Mouse (Mus musculus) heart, adult 9 months (tissue): Measurements from ENCODE around the gene Ifne.
"Not testable (repeated sequence)": the region's sequence is repeated elsewhere in the genome, so short reads cannot be mapped to it uniquely, and the experiment has no call there.

Experiments
- DNase-seq, 2 experiments: peaks; one replicate each; pipeline ENCODE4 v3.0.0; 2022; ENCODE audit warnings: low spot score in 2 of 2

Ifne gene

DNA sequence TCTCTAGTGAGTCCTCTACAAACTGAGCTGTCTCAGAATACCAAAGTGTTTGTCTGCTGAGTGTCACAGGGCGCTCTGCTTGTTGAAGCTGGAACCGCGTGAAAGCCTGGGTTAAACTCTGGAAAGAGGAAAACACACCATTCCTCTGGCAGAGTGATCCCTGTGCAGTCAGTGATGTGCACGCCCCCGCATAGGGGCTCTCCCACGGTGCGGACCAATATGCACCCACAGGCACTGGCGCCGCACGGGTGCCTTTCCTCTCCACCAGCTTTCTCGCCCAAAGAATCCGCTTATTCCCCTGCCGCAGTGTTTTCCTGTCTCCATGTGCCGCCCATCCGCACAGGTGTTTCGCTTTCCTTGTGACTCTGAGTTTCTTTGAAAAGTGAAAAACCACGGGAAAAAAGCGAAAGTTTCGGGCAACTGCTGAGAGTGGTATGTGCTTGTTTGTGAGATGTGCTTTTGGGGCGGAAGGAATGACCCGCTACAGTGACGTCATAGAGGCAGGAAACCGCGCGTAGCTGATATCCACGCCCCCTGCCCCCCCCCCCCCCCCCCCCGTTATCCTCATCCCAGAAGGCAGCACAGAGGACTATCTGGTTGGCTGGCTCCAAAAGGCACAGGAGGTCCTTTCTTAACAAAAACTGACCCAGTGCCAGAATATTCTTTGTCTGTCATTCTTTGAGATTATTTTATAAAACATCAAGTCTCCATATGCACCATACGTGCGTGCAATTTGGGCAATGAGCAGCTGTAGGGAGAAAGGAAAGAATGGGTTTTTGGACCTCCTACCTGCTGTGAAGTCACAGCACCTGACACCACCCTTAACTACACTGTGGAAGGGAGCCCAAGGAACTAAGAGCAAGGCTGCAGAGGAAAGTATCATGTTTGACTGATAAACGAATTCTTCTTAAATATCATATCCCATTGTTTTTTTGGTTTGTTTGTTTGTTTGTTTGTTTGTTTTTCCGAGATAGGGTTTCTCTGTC lies 11.8 kb downstream of the Ifne start:
- peak; percentile 16 to 38 for DNase-seq

DNA sequence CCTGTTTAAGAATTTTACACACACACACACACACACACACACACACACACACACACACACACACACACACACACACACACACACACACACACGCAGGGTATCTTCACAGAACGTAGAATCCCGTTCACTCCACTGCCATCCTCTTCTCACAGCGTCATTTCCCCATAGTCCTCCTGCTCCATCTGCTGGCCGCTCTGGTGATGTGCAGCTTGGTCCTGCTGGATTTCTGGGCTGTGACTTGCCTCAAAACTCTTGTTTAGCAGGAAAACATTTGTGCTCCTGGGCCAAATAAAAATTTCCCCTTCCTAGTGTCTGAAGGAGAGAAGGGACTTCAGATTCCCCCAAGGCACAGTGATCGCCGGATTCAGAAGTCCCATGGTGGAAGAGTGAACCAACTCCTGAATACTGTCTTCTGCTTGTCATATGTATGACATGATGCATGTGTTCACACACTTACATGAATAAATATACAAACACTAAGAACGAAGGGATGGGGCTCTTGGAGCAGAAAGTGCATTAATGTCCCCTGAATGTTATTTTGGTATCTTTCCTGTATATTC lies 12.6 kb downstream of the Ifne start:
- DNase-seq, result peak; percentile 33 to 65

DNA sequence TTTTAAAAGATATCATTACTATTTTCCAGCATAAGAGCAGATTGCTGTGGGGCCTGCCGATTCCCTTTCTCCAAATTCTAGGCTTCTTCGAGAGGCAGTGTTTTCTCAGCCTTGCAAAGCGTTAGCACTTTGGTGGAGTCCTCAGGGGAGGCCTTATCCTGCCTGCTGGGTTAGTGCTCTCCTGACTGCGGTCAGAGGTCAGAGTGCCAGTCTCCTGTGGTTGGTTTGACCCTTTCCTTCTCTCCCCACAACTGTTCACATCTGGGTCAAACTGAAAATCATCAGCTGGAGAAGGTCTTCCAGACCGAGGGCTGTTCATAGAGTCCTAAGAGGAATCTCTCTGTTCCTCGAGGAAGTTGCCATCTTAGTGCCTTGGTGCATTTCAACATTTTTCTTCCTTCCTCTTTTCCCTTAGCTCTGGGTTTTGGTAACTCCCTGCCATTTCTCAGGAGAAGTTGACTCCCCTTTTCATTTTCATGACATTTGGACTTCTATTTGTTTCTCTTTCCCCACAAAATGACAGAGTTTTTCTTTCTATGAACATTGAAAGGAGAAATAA lies 14.9 kb downstream of the Ifne start:
- DNase-seq, result no peak

DNA sequence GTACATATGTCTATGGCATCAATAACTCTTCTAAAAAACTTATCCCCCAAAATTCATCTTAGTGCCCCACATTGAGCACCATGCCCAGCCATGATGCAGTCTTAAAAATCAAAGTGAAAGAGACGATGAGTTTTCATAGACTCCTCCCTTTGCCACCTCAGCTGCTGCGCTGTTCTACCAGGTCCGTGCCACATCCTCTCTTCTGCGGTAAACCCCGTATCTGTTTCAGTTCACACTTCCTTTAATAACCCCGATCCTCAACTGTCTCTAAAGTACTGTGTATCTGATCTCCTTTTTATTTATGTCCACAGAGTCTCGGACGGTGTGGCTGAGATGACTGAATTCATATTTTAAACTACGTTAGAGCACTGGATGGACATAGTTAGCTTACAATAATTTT lies 15.4 kb downstream of the Ifne start:
- DNase-seq, result peak in 1 of 2 experiments; percentile 16

DNA sequence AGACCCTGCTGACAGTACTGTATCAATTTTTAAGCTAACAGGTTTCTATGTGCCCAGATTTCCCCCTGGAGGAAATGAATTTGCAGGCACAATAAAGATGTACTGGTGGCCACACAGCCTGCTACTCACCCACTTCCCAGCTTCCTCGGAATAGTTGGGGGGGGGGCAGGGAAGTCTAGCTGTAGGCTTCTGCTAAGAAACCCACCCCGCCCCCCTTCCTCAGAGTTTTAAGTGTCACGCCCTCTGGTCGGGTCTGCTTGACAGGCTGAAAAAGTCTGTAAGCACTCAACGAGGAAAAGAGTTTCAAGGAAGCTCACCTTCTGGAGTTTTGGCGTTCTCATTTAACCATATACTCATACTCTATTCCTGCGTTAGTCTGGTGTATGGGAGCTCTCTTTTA lies 16.7 kb downstream of the Ifne start:
- no peak for DNase-seq

DNA sequence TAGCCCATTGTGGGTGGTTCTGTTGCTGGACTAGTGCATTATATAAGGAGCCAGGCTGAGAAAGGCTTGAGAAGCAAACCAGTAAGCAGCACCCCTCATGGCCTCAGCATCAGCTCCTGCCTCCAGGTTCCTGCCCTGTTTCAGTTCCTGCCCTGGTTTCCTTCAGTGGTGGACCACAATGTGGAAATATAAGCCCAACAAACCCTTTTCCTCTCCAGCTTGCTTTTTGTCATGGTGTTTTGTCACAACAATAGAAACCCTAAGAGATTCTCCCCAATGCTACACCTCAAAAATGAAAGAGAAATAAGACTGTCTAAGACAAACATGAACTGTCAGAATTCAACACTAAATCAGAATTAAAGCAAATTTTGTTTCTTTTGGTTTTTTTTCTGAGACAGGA lies 20.8 kb downstream of the Ifne start:
- DNase-seq, result no peak

DNA sequence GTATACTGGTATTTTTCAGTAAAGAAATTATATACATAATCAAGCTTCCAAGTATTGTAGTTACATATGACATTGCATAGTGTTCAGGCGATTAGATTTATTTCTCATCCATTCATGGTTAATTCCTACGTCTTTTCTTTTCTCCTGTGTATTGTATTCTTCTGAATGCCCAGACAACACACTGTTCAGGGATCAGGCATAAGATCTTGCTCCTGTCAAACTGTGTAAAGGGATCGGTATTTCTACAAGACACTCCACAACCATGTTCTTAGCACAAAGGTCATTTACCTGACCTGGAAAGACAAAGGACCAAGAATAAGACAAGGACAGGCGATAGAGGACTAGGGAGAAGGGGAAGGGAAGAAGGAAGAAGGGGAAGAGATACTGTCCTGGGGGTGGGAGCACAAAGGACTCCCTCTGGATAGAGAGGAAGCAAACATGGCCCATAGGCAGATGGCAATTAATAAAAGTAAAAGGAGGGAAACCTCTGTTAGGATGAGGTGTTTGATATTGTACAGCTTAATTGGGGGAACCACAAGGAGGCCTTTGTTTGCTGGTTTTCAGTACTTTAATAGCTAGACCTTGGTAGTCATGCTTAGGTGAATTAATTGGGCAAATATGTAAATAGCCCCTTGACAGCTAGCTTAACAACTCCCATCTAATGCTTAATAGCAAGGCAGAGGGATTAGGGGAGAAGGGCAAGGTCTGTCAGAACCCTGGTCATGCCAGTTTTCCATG lies 28.8 kb downstream of the Ifne start:
- DNase-seq, result no peak

DNA sequence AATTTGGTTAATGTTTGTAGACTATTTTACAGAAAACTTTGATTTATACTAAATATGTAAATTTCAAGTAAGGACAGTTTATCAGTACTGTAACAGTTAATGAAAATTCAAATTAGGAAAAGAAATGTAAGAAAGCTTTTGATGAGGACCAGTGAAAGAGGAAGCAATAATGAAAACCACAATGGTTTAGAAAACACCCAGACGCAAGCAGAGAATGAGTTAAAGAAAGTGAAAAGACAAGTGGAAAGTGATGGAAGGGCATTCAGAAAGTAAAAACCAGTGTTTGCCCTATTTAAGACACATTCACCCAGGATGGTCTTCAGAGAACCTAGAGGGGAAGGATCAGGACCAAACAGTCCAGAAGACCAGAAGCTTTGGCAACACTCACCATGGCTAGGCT lies 30.3 kb downstream of the Ifne start, which contains the start of gene Ifna1:
Gene Ifna1 (plus strand): TSS at position 390 of the 400 bp plus-strand sequence.
- no peak for DNase-seq

DNA sequence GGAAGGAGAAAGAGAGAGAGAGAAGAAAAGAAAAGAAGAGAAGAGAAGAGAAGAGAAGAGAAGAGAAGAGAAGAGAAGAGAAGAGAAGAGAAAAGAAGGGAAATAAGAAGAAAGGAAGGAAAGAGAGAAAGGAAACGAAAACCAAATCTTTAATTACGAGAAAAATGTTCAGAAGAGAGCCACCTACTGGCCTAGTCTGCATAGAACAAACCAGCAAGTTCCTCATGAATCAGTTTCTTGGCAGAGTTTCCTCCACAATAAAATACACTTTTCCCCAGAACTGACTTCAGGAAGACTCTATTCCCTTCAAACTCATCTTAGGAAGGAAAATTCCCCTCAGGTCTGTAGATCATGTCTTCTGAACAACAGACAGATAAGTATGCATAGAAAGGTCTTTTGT lies 34.7 kb downstream of the Ifne start:
- no peak for DNase-seq

DNA sequence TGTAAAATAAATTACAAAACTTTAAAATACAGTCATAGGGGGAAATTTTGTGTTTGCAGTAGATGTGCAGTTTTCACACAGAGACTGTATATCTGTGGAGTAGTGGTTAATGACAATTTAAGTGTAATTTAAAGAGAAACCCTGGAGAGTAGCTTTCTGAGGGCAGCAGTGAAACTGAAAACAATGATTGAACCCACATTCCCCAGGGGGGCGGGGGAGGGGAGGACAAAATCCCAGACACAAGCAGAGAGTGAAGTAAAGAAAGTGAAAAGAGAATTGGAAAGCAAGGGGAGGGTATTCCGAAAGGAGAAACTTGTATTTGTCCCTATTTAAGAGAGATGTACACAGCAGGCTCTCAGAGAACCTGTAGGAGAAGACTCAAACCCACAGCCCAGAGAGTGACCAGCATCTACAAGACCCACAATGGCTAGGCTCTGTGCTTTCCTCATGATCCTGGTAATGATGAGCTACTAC lies 38.5 kb downstream of the Ifne start, which contains the start of gene Ifna4:
Gene Ifna4 (plus strand): TSS at position 424 of the 474 bp plus-strand sequence.
- DNase-seq, result no peak

DNA sequence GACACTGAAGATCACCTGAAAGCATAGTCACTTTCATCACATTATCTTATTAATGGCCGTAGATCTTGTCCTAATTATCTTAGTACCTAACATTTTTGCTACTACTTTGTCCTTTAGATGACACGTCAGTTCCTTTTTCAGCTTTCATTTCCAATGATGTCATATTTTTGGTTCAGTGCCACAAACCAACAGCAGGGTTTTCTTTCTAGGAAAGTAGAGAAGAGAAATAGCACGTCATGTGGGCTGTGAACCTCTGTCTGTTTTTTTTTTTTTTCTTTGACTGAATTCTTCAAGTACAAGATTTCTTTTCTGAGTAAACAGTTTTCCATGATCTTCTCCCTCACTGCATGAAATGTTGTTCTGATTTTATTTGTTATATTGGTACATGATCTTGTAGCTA lies 39.9 kb downstream of the Ifne start:
- no peak for DNase-seq

DNA sequence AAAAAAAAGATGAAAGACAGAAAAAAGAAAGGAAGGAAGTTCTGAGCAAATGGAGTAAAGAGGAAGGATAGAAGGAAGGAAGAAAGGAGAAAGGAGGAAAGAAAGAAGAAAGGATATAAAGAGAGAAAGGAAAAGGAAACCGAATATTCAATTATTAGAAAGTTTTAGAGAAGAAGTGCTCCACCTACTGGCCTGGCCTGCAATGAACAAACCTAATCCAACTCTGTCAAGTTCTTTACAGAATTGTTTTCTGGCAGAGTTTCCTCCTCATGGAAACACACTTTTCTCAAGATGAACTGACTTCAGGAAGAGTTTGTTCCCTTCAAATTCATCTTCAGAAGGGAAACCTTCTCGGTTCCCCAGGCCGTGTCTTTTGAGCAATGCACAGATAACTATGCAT lies 41.2 kb downstream of the Ifne start:
- no peak for DNase-seq

DNA sequence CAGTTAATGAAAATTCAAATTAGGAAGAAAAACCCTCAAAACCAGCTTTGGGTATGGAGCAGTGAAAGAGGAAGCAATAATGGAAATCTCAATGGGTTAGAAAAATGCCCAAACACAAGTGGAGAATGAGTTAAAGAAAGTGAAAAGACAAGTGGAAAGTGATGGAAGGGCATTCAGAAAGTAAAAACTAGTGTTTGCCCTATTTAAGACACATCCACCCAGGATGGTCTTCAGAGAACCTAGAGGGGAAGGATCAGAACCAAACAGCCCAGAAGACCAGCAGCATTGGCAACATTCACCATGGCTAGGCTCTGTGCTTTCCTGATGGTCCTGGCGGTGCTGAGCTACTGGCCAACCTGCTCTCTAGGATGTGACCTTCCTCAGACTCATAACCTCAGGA lies 44.8 kb downstream of the Ifne start, which contains the start of gene Ifna5:
Gene Ifna5 (plus strand): TSS at position 301 of the 400 bp plus-strand sequence.
- DNase-seq, result not testable (repeated sequence)

DNA sequence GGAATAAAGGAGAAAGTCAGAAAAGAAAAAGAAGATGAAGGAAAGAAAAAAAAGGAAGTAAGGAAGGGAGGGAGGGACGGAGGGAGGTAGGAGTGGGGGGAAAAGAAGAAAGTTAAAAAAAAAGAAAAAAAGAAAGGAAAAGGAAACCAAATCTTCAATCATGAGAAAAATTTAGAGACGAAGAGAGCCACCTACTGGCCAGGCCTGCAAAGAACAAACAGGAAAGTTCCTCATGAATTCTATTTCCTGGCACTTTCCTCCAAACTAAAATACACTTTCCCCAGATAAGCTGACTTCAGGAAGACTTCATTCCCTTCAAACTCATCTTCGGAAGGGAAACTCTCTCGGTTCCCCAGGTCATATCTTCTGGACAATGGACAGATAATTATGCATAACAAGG lies 49.5 kb downstream of the Ifne start:
- no peak for DNase-seq
